Mouse (Mus musculus) adipocyte (in vitro differentiated cells): Measurements from ENCODE around the gene Gnas.

Experiments
- DNase-seq: peaks from one replicate; pipeline ENCODE4 v3.0.0-alpha.2; 2016; ENCODE audit warnings: low spot score

Gnas gene

DNA sequence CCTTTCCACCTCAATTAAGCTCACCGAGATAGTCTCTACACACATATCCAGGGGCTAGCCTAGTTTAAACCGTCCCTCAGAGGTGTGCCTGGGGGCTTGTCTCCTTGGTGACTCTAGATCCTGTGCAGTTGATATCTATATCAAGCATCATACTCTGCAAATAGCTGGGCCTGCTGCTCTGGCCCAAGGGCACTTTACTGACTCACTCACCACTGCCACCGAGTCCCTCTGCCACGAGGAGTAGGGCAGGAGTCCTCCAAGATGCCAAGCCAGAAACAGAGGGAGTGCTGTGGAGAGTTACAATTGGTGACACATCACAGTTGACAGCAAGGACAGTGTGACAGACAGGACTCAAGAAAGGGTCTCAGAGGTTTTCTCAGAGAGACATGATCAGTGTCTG lies 75.5 kb downstream of the Gnas start:
- no peak for DNase-seq

DNA sequence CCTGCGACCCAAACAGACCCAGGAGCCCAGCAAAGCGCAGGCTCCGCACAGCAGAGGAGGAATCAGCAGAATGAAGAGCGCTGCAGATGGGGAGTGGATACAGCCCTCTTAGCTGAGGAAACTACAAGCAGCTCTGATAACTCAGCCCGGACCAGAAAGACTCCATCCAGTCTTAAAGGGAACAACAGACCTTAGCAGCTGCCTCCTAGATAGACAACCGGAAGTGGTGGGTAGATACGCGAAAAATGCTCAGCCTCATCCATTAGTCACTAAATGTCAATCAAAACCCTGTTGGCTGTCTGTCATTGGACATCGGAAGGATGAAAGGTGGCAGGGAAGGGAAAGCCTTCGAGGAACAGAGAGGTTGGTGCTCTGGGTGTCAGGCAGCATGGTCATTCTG lies 82.5 kb downstream of the Gnas start:
- DNase-seq: no peak

DNA sequence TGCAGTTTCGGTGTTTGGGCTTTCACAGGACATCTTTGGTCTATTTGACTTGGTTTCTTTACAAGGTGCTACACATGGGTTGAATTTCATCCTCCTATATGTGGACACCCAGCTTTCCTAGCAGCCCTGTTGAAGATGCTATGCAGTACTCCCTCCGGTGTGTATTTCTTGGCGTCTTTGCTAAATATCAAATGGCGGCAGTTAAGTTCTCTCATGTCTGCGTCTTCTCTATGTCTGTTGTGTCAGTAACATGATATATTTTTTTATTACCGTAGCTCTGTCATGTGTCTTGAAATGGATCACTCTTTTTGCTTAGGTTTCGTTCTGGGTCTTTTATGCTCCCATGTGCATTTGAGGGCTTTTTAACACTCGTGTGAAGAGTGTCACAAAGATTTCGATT lies 96.9 kb downstream of the Gnas start:
- DNase-seq: no peak

DNA sequence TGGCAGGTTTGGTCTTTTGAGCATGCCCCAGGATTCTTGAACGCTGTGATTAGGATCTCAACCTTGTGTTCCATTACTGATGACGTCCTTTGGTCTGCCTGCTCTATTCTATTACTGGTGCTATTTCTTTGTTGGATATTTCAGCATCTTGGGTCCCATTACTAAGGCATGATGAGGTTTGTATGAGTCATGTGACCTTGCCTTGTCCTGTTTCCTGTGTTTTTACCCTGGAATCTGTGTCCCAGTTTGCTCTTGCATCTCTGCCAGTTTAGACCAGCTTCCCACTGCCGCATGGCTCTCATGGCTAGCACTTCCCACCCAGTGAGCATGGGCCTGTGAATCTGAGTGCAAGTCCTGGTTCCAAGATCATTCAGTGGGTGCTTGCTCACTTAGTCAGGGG lies 107.8 kb downstream of the Gnas start:
- no peak for DNase-seq

DNA sequence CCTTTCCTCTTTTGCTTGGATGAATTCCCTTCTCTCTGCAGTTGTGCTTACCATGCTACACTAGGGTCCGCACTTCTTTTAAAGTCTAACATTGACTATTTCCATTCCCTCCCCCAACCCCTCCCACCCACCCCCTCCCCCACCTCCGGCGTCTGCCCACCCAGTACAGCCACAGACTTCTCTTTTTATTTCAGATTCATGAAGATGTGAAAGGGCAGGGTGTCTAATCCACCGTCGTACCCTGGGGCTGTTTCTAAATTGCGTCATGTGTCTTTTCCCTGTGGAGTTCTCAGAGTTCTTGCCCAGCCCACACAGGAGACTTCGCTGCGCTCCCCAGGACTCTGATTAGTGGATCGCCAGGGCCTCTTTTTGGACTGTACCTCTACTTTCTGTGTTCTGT lies 108.4 kb downstream of the Gnas start:
- no peak for DNase-seq

DNA sequence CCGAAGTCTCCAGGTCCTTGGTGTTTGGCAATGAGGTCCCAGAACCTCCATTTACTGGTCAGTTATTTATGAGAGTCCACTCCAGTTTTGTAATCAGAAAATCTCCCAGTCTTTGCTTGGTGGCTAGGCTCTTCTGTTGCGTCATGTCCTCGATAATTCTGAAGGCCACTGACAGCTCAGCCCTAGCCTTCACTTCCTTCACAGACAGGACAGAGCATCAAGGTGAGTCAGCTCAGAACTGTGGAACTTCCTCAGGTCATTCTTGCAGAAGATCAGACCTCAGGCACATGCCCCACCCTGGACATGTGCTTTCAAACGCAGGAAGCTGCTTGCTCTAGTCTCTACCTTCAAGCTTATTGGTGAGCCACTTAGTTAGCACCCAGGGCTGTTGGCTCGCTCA lies 109.3 kb downstream of the Gnas start:
- no peak for DNase-seq
